Mouse (Mus musculus): ENCODE measurements around the gene Timp3. TPM values are rescaled to one million over a fixed set of nuclear protein-coding genes. Genes with fewer than 3 reads are reported as not detected.

Timp3 gene
- total RNA-seq, 2 experiments from 2014 or later = 63.7 to 64.9 TPM

- no peak for TF ChIP-seq CTCF (IDR thresholded peaks at IDR 0.05)
- no peak for DNase-seq (ENCODE audit: extremely low spot score in 1 of 2, low spot score in 2 of 2)
- Histone ChIP-seq H3K4me3 (no peak overlapping the region), H3K27ac (peak overlapping the region; percentile 36; the same call in 1 of the 2 replicates)
- intact Hi-C loops (cut with DNase I) = loop anchor here (5.0 kb wide), 1 partner anchor 40 kb away; the partner anchor contains the start of gene Timp3
Measured at GRCm38 (mm10) chr10:86342713-86343112, 42.5 kb downstream of the Timp3 start.

DNA sequence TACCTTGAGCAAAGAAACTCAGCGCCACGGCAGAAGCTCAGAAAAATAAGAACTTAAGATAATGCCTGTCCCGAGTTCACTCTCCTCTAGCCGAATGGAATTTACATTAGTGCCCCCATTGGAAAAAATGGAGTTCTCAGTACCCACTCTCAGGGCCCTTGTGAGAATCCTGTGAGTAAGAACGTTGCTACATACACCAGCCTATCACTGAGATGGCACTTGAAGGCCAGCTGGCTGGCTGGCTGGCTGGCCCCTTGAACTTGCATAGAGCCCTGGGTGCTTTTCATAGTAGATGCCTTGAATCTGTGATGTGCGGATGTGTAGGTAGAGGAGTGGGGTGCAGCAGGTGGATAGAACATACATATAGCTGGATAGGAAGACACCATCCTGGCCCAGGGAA is 43.2 kb downstream of the Timp3 start:
- H3K27ac ChIP-seq = no peak overlapping the region
- TF ChIP-seq CTCF (IDR thresholded peaks at IDR 0.05) = no peak
- H3K4me3 ChIP-seq = no peak overlapping the region
- DNase-seq (ENCODE audit: extremely low spot score in 1 of 2, low spot score in 2 of 2) = no peak
- intact Hi-C loops (cut with DNase I) = loop anchor here (5.0 kb wide), 1 partner anchor 41 kb away; the partner anchor contains the start of gene Timp3

DNA sequence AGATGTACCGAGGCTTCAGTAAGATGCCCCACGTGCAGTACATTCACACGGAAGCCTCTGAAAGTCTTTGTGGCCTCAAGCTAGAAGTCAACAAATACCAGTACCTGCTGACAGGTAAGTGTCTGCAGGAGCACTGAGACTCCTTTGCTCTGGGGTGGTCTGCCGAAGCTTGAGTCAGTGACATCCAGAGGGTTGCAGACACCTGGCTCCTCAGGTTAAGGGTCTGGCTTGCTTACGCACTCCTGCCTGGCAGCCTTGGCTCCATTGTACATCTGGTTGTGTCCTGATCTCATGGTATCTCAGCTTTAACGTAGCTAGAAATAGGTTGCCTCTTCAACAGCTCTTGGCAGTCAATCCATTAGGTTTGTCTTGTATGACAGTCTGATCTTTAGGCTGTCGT is 43.8 kb downstream of the Timp3 start:
- intact Hi-C loops (cut with DNase I) = loop anchor here (5.0 kb wide), 1 partner anchor 42 kb away; the partner anchor contains the start of gene Timp3
- Histone ChIP-seq H3K27ac (no peak overlapping the region), H3K4me3 (no peak overlapping the region)
- no peak for TF ChIP-seq CTCF (IDR thresholded peaks at IDR 0.05)
- DNase-seq (ENCODE audit: extremely low spot score in 1 of 2, low spot score in 2 of 2) = no peak

GRCm38 (mm10) chr10:86344654-86345053 is 44.5 kb downstream of the Timp3 start:
- H3K27ac ChIP-seq = no peak overlapping the region
- TF ChIP-seq CTCF (IDR thresholded peaks at IDR 0.05) = no peak
- DNase-seq (ENCODE audit: extremely low spot score in 1 of 2, low spot score in 2 of 2) = no peak
- H3K4me3 ChIP-seq = no peak overlapping the region
- intact Hi-C loops (cut with DNase I) = loop anchor here (5.0 kb wide), 1 partner anchor 42 kb away; the partner anchor contains the start of gene Timp3

GRCm38 (mm10) chr10:86345645-86346044 is 45.5 kb downstream of the Timp3 start:
- Histone ChIP-seq H3K4me3 (no peak overlapping the region), H3K27ac (no peak overlapping the region)
- TF ChIP-seq CTCF (IDR thresholded peaks at IDR 0.05) = no peak
- no peak for DNase-seq (ENCODE audit: extremely low spot score in 1 of 2, low spot score in 2 of 2)
- intact Hi-C loops (cut with DNase I) = no loop called here

DNA sequence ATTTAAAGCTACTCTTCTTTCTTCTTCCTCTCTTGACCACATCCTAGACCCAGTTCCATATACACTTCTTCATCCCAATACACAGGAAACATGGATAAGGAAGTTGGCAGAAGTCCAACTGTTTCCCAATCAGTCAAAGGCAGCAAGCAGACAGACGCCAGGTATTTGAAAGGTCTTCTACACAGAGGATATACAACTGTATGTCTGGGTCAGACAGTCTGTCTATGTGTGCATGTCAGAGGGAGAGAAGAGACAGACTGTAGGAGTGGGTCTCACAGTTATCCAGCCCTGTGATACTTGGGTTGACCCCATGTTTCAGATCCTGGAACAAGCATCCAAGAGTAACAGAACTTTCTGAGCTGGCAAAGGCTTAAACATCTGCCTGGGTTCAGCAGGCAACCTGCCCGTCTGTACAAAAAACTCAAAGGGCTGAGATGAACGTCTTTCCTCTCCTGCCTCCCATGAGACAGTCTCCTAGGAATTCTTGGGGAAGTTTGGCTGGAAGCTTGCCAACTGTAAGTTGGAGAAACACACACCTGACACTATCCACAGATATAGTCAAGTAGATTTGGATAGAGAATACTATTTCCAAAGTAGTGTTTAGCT is 46.2 kb downstream of the Timp3 start:
- H3K4me3 ChIP-seq = no peak overlapping the region
- DNase-seq (ENCODE audit: extremely low spot score in 1 of 2, low spot score in 2 of 2) = no peak
- H3K27ac ChIP-seq = no peak overlapping the region
- intact Hi-C loops (cut with DNase I) = no loop called here
- TF ChIP-seq CTCF (IDR thresholded peaks at IDR 0.05) = no peak

DNA sequence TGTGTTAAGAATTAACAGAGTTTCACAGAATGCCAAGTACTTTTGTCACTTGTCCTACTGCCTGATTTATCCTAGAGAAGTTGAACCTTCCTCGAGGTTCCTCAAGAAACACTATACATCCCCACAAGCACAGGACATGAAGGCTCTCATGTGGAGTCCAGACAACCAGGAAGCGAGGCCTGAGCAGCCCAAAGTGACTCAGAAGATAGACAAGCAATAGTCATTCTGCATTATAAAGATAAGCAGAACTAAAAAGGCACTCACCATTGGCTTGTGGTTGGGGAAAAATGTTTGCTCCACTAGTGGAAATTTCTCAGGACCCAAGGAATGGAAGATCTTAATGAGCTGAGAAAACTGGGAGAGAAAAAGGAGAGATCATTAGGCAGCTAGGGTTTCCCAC is 51.1 kb downstream of the Timp3 start:
- intact Hi-C loops (cut with DNase I) = no loop called here
- H3K27ac ChIP-seq = no peak overlapping the region
- DNase-seq (ENCODE audit: extremely low spot score in 1 of 2, low spot score in 2 of 2) = no peak
- no peak for TF ChIP-seq CTCF (IDR thresholded peaks at IDR 0.05)
- H3K4me3 ChIP-seq = no peak overlapping the region

DNA sequence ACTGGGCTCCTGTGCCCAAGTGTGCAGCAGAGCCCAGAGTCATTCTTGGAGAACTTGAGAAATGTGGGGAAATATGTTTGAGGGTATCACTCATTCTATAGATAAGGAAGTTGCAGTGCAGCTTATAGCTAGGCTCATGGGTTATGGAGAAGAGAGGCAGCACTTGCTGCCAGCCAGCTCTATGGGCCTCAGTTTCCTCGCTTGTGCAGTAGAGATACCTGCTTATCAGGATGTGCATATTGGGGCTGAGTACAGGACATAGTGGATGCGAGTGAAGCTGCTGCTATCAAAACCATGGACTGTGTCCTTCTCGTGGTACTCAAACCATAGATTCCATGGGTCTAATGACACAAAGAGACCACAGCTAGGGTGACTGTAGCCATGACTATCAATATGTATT is 52.3 kb downstream of the Timp3 start:
- no peak overlapping the region for H3K4me3 ChIP-seq
- DNase-seq (ENCODE audit: extremely low spot score in 1 of 2, low spot score in 2 of 2) = no peak
- H3K27ac ChIP-seq = no peak overlapping the region
- intact Hi-C loops (cut with DNase I) = no loop called here
- no peak for TF ChIP-seq CTCF (IDR thresholded peaks at IDR 0.05)

GRCm38 (mm10) chr10:86356819-86357563 is 56.8 kb downstream of the Timp3 start:
- no peak overlapping the region for H3K27ac ChIP-seq
- no peak for DNase-seq (ENCODE audit: extremely low spot score in 1 of 2, low spot score in 2 of 2)
- intact Hi-C loops (cut with DNase I) = loop anchor here (5.0 kb wide), 2 partner anchors 55 to 95 kb away; partner anchors contain the start of gene Timp3
- H3K4me3 ChIP-seq = no peak overlapping the region
- peak; percentile 59 for TF ChIP-seq CTCF (IDR thresholded peaks at IDR 0.05)

GRCm38 (mm10) chr10:86358307-86358975 is 58.3 kb downstream of the Timp3 start:
- Histone ChIP-seq H3K4me3 (no peak overlapping the region), H3K27ac (no peak overlapping the region)
- intact Hi-C loops (cut with DNase I) = loop anchor here (5.0 kb wide), 2 partner anchors 56 to 94 kb away; partner anchors contain the start of gene Timp3
- DNase-seq (ENCODE audit: extremely low spot score in 1 of 2, low spot score in 2 of 2) = no peak
- TF ChIP-seq CTCF (IDR thresholded peaks at IDR 0.05) = no peak

DNA sequence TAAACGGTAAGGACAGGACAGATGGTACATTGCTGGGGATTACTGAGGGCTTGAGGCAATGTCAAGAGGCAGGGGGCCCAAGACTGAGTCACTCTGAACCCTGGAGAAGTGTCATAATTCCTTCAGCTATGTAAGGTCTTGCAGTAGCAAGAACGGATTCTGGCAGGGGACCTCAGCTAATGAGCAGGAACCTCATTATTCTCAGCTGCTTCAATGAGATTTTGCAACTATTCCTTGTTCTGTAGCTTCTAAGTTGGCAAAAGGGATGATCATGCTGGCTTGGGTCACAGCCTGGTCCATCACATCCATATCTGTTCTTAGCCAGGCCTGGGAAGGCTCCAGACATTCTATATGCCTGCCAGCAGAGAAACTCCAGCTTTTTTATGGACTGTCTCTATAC is 59.0 kb downstream of the Timp3 start:
- Histone ChIP-seq H3K4me3 (no peak overlapping the region), H3K27ac (no peak overlapping the region)
- intact Hi-C loops (cut with DNase I) = loop anchor here (5.0 kb wide), 2 partner anchors 57 to 93 kb away; partner anchors contain the start of gene Timp3
- no peak for TF ChIP-seq CTCF (IDR thresholded peaks at IDR 0.05)
- no peak for DNase-seq (ENCODE audit: extremely low spot score in 1 of 2, low spot score in 2 of 2)

DNA sequence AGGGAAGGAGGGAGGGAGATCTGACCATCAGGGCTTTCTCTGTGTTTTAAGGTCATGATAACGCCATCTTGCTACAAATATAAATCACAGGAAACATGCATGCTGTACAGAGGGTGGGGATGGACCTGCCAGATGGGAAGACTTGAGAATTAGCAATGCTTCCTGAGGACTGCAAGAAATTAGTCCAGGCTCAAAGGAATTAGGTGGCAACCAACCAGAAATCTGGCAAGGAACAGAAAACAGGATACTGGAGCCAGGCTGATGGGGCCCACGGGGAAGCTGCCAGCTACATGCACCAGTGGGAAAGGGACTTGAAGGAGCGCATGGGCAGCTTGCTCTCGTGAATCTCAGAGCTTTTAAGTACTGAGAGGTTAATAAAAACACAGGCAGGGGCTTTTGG is 59.5 kb downstream of the Timp3 start:
- DNase-seq (ENCODE audit: extremely low spot score in 1 of 2, low spot score in 2 of 2) = no peak
- H3K27ac ChIP-seq = no peak overlapping the region
- intact Hi-C loops (cut with DNase I) = loop anchor here (5.0 kb wide), 2 partner anchors 57 to 93 kb away; partner anchors contain the start of gene Timp3

More for the DNA sequence above, 59.5 kb downstream of the Timp3 start:
- no peak overlapping the region for H3K4me3 ChIP-seq
- no peak for TF ChIP-seq CTCF (IDR thresholded peaks at IDR 0.05)
